Comparison of ENCODE assay signal across 13 mouse cellular contexts in genomic region chr1:119498536-119499231, GRCm38 (mm10). TPM values are rescaled to one million over a fixed set of nuclear protein-coding genes. Genes with fewer than 3 reads are reported as not detected.
DNase-seq lines count a peak whose midpoint lies in the region; ATAC-seq and TF ChIP-seq lines count a peak whose summit lies in the region.
"Had no signal": no experiment of that assay in that cellular context is flagged by ENCODE, and none has a peak within 500 bp of the region (broad histone marks: within the 10 kb centered on the region; RNA-seq: fewer than 3 reads in every experiment).

No protein-coding gene starts in this region.

- H3K27me3 ChIP-seq in kidney, adult 2 months (replicated peaks; ENCODE audit: control insufficient read depth, insufficient read depth, low read length): no peaks in the 10 kb centered on the region
- no peaks in the 10 kb centered on the region for H3K27me3 ChIP-seq in G1E (ENCODE audit: insufficient read depth, low read length)
- H3K27me3 ChIP-seq in intestine, embryonic 16.5 days (replicated peaks; ENCODE audit: control insufficient read depth, insufficient read depth, low read length): no peaks in the 10 kb centered on the region
- H3K27me3 ChIP-seq in megakaryocyte, embryonic 14.5 days (replicated peaks): no peaks in the 10 kb centered on the region
- H3K27me3 ChIP-seq: neural tube, embryonic 15.5 days had no signal

- no peak for TF ChIP-seq POLR2A in kidney, adult 2 months (IDR thresholded peaks at IDR 0.05; ENCODE audit: low read depth, low read length)

- DNase-seq in kidney, adult 2 months: peak; percentile 61
- no peak for DNase-seq in kidney, postnatal 4 days
- DNase-seq in G1E (ENCODE audit: low spot score): no peak
- no peak for DNase-seq in thymus, postnatal 0 days (ENCODE audit: low spot score)
- no peak for DNase-seq in gastrocnemius, postnatal 10 days
- DNase-seq: heart, postnatal 10 days; lung, postnatal 10 days; right cerebral cortex, postnatal 25 days had no signal

- peak overlapping the region; percentile 46 for H3K27ac ChIP-seq in kidney, adult 2 months (ENCODE audit: insufficient read depth, low read depth, low read length)
- peak overlapping the region; percentile 59 for H3K27ac ChIP-seq in intestine, embryonic 16.5 days (ENCODE audit: low read length)
- H3K27ac ChIP-seq: forebrain, embryonic 10.5 days; neural tube, embryonic 15.5 days had no signal

- H3K9ac ChIP-seq in intestine, embryonic 16.5 days (ENCODE audit: low read depth, low read length): no peak overlapping the region
- H3K9ac ChIP-seq: neural tube, embryonic 15.5 days had no signal

- TF ChIP-seq CTCF in kidney, adult 2 months (conservative IDR thresholded peaks at IDR 0.05; ENCODE audit: insufficient read depth, insufficient read length, low read depth, low read length): no peak
- TF ChIP-seq CTCF in G1E (IDR thresholded peaks at IDR 0.05; ENCODE audit: low read depth, low read length): no peak

- no peak overlapping the region for H3K4me2 ChIP-seq in intestine, embryonic 16.5 days (ENCODE audit: low read depth, low read length)
- H3K4me2 ChIP-seq: neural tube, embryonic 15.5 days had no signal

- H3K36me3 ChIP-seq in kidney, adult 2 months (ENCODE audit: control insufficient read depth, insufficient read depth, low read length): no peaks in the 10 kb centered on the region
- peaks cover 73% of the 10 kb centered on the region for H3K36me3 ChIP-seq in G1E (replicated peaks)
- H3K36me3 ChIP-seq in intestine, embryonic 16.5 days (ENCODE audit: control insufficient read depth, insufficient read depth, low read length): peaks cover 6% of the 10 kb centered on the region; the same call in 1 of the 2 replicates
- peaks cover 77% of the 10 kb centered on the region for H3K36me3 ChIP-seq in megakaryocyte, embryonic 14.5 days (replicated peaks; ENCODE audit: low read length)
- H3K36me3 ChIP-seq: neural tube, embryonic 15.5 days had no signal

- 63% methylated on average over 9 of the region's 9 CpGs for WGBS in kidney, adult 2 months
- 81% methylated on average over 9 of the region's 9 CpGs for whole genome bisulfite sequencing in intestine, embryonic 16.5 days

- H3K4me3 ChIP-seq in kidney, adult 2 months (ENCODE audit: insufficient read depth, low read depth, low read length): no peak overlapping the region
- H3K4me3 ChIP-seq in G1E (ENCODE audit: low read depth, low read length): no peak overlapping the region
- no peak overlapping the region for H3K4me3 ChIP-seq in intestine, embryonic 16.5 days (ENCODE audit: low read length)
- peak overlapping the region; percentile 20 for H3K4me3 ChIP-seq in megakaryocyte, embryonic 14.5 days (replicated peaks)
- H3K4me3 ChIP-seq: forebrain, embryonic 10.5 days; neural tube, embryonic 15.5 days had no signal

- ATAC-seq in G1E (ENCODE audit: extremely low read depth, insufficient number of reproducible peaks, low FRiP score, poor library complexity, severe bottlenecking): peak; percentile 17; the same call in 1 of the 2 replicates
- peak; percentile 83 for ATAC-seq in intestine, embryonic 16.5 days
- ATAC-seq: midbrain, embryonic 16.5 days had no signal

- H3K9me3 ChIP-seq in G1E (replicated peaks): no peaks in the 10 kb centered on the region
- H3K9me3 ChIP-seq in intestine, embryonic 16.5 days (ENCODE audit: control insufficient read depth, low read length): no peaks in the 10 kb centered on the region
- H3K9me3 ChIP-seq in megakaryocyte, embryonic 14.5 days: peaks cover 3% of the 10 kb centered on the region; the same call in 1 of the 2 replicates
- H3K9me3 ChIP-seq: forebrain, embryonic 10.5 days; neural tube, embryonic 15.5 days had no signal

- H3K4me1 ChIP-seq in kidney, adult 2 months (ENCODE audit: control insufficient read depth, insufficient read depth, low read length): peaks cover 52% of the 10 kb centered on the region
- H3K4me1 ChIP-seq in G1E (ENCODE audit: insufficient read depth, low read depth, low read length): peaks cover 64% of the 10 kb centered on the region
- H3K4me1 ChIP-seq in intestine, embryonic 16.5 days (ENCODE audit: control insufficient read depth, insufficient read depth, low read length): peaks cover 30% of the 10 kb centered on the region
- peaks cover 96% of the 10 kb centered on the region for H3K4me1 ChIP-seq in megakaryocyte, embryonic 14.5 days

RNA-seq across cellular contexts. Expression of gene Ralb, which starts 5.9 kb away (rescaled TPM):
- 49.8 and 54.6 TPM in 2 replicates for polyA plus RNA-seq in kidney, adult 2 months (2012; rRNA removed)
- total RNA-seq in G1E (2014; fragmentation: Nextera tagmentation) (37.4 and 39.9 TPM in 2 replicates), G1E (2017) (91.8 and 97.4 TPM in 2 replicates)
- polyA plus RNA-seq in G1E (2012): 51.5 and 60.5 TPM in 2 replicates
- 203 and 218 TPM in 2 replicates for polyA plus RNA-seq in intestine, embryonic 16.5 days (2015; fragmentation: Nextera tagmentation; extraction: Ambion mirVana)
- 14.6 and 45.9 TPM in 2 replicates for polyA plus RNA-seq in megakaryocyte, embryonic 14.5 days (2012; ENCODE audit: insufficient read depth, low replicate concordance)
- 82.7 and 87.1 TPM in 2 replicates for polyA plus RNA-seq in thymus, postnatal 0 days (2015; fragmentation: Nextera tagmentation; extraction: Ambion mirVana)
- total RNA-seq in gastrocnemius, postnatal 10 days (2021): 10 to 100 TPM; 23.8 to 29.8 TPM

RNA-seq across cellular contexts. Expression of gene Tmem185b, which starts 27.3 kb away (rescaled TPM):
- polyA plus RNA-seq in kidney, adult 2 months (2012; rRNA removed): 27.1 and 37.2 TPM in 2 replicates
- total RNA-seq in G1E (2014; fragmentation: Nextera tagmentation) (17.5 and 27.7 TPM in 2 replicates), G1E (2017) (33.8 and 35.9 TPM in 2 replicates)
- 58.0 and 72.1 TPM in 2 replicates for polyA plus RNA-seq in G1E (2012)
- 27.2 and 27.7 TPM in 2 replicates for polyA plus RNA-seq in intestine, embryonic 16.5 days (2015; fragmentation: Nextera tagmentation; extraction: Ambion mirVana)
- 16.4 and 19.8 TPM in 2 replicates for polyA plus RNA-seq in megakaryocyte, embryonic 14.5 days (2012; ENCODE audit: insufficient read depth, low replicate concordance)
- polyA plus RNA-seq in thymus, postnatal 0 days (2015; fragmentation: Nextera tagmentation; extraction: Ambion mirVana): 26.8 and 29.2 TPM in 2 replicates
- 1 to 10 TPM; 7.5 to 8.5 TPM for total RNA-seq in gastrocnemius, postnatal 10 days (2021)
